Mouse (Mus musculus) spleen, embryonic (tissue): ENCODE data around the gene Neurl3.

Experiments used
- CTCF ChIA-PET: fragments of 350-600 bp; sonication (Branson Sonifier 250); formaldehyde crosslinking; loops from one replicate; lab custom pipeline; 2022; lab: Charles Lee

Neurl3 gene

DNA sequence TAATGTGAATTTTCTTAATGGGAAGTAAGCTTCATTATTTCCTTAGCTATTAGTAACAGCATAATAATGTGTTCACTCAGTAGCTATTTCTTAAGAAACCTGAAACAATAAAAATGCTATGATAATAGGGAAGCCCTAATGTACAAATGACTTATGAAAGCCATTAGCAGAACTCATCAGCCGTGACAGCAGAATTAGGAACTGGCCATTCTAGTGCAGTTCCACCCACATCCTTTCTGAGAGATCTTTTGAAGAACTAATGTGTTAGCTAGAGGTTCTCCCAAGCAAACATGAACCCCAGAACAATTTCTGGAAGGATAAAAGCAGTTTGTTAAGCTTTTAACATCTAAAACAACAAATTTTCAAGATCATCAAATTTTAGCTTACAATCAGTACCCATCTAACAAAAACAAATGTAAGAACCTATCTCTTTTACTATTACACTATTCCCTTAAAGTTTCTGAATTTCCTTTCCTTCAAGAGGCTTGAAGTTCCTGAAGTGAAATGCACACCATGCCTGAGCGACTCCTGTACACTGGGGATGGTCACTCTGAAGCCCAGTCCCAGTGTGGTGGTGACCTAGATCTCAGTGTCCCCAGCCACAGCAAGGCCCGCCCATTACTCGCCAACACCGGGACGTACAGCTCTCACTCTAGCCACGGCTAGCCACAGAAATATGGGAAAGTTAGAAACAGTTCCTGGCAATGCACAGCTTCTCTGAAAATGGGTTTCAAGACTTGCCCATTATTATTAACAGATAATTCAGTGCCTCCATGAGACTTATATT lies 43.4 kb downstream of the Neurl3 start:
- CTCF ChIA-PET, result no interaction called here

DNA sequence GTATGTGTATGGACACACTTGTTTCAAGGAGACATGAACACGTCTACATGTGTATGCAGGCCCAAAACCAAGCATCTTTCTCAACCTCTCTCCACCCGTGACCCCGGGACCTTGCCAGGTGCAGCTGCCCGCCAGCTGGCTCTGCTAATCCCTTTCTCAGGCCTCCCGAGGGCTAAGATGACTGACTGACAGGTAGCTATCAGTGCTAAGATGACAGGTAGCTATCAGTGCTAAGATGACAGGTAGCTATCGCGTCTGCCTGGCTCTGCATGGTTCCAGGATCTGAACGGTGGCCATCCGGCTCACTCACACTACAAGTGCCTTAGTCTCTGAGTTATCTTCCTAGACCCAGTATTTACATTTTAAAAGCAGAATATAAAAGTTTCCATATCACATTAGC lies 46.0 kb downstream of the Neurl3 start:
- CTCF ChIA-PET, result no interaction called here

DNA sequence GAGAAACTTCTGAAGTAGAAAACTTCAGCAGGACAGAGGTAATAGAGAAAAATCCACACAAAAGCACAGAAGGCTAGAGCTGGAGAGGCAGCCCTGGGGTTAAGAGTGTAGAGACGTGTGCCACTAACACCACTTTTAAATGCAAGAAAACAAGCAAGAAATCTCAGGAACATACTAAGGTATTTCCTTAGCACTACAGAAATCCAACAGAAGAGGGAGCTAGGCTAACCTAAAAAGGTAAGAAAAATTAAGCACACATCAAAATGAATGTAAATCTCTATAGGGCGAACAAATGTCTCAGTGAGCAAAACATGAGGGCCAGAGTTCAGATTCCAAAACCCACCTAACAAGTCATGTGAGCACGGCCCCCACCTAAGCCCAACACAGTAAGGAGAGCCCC lies 49.8 kb downstream of the Neurl3 start:
- CTCF ChIA-PET, result interaction anchor here (2.2 kb wide), 1 partner anchor 27 kb away, joined by 8 read pairs; no protein-coding TSS in a partner anchor
